Mouse (Mus musculus) midbrain, embryonic 12.5 days (tissue): ENCODE data around the gene 2210011C24Rik. TPM values are rescaled to one million over a fixed set of nuclear protein-coding genes. Genes with fewer than 3 reads are reported as not detected.

ENCODE experiments used
- ATAC-seq: fragments of 200-750 bp; cut with Nextera tagmentation; 2 replicates; pipeline ENCODE4 v1.8.0; 2017; ENCODE audit warnings: low read depth, moderate TSS enrichment, moderate library complexity; ENCODE audit not compliant: low FRiP score
- H3K27ac ChIP-seq: fragments of 300-500 bp; sonication (generic); replicated peaks from 2 replicates; pipeline ENCODE4 v1.5.1; 2016; ENCODE audit warnings: mild to moderate bottlenecking
- H3K27me3 ChIP-seq: fragments of 300-500 bp; sonication (generic); 2 replicates; pipeline ENCODE4 v1.6.1; 2016; ENCODE audit warnings: mild to moderate bottlenecking
- H3K36me3 ChIP-seq: fragments of 300-500 bp; sonication (generic); 2 replicates; pipeline ENCODE4 v1.6.1; 2016
- H3K4me1 ChIP-seq: fragments of 300-500 bp; sonication (generic); 2 replicates; pipeline ENCODE4 v1.6.1; 2016
- H3K4me2 ChIP-seq: fragments of 300-500 bp; sonication (generic); replicated peaks from 2 replicates; pipeline ENCODE4 v1.6.1; 2016; ENCODE audit warnings: mild to moderate bottlenecking, moderate library complexity
- H3K4me3 ChIP-seq: fragments of 300-500 bp; sonication (generic); 2 replicates; pipeline ENCODE4 v1.5.1; 2016; ENCODE audit warnings: mild to moderate bottlenecking
- H3K9ac ChIP-seq: fragments of 300-500 bp; sonication (generic); replicated peaks from 2 replicates; pipeline ENCODE4 v1.6.1; 2016; ENCODE audit warnings: mild to moderate bottlenecking, moderate library complexity
- H3K9me3 ChIP-seq: fragments of 300-500 bp; sonication (generic); 2 replicates; pipeline ENCODE4 v1.6.1; 2016; ENCODE audit warnings: mild to moderate bottlenecking
- WGBS: fragments of 180-500 bp; shearing (Covaris S2); methylation state at CpG from one replicate; pipeline ENCODE4 v1.1.7; 2016; 5-methylcytosine and 5-hydroxymethylcytosine counted together
- polyA plus RNA-seq: library from polyadenylated mRNA; unstranded; fragments of >200 nt; fragmentation: Nextera tagmentation; extraction: Ambion mirVana; gene quantifications from 2 replicates; pipeline ENCODE4 v1.2.1, GENCODE M21; 2016

The 2210011C24Rik gene
- polyA plus RNA-seq, result not detected in 2 replicates

GRCm38 (mm10) chr8:84011705-84012498 lies at the start of gene 2210011C24Rik:
TSS of gene 2210011C24Rik (minus strand) at chr8:84012171.
- Histone ChIP-seq H3K4me2 (peak within 1 kb of the TSS; percentile 97), H3K27ac (no peak within 1 kb of the TSS), H3K27me3 (peaks cover 55% of the 10 kb centered on the region), H3K4me3 (peak within 1 kb of the TSS; percentile 54), H3K4me1 (peaks cover 27% of the 10 kb centered on the region), H3K9ac (peak within 1 kb of the TSS; percentile 60), H3K36me3 (no peaks in the 10 kb centered on the region), H3K9me3 (no peaks in the 10 kb centered on the region)
- no peak for ATAC-seq
- 1% methylated on average over 45 of the region's 45 CpGs for WGBS

GRCm38 (mm10) chr8:84060245-84060644 lies 48.3 kb upstream of the 2210011C24Rik start:
- no peaks in the 10 kb centered on the region for H3K4me1 ChIP-seq
- H3K36me3 ChIP-seq, result no peaks in the 10 kb centered on the region
- H3K27me3 ChIP-seq, result no peaks in the 10 kb centered on the region
- H3K9me3 ChIP-seq, result no peaks in the 10 kb centered on the region
- ATAC-seq, result no peak
- no peak overlapping the region for H3K27ac ChIP-seq
- no peak overlapping the region for H3K4me2 ChIP-seq
- H3K4me3 ChIP-seq, result no peak overlapping the region
- H3K9ac ChIP-seq, result no peak overlapping the region
- WGBS, result 92% methylated on average over 2 of the region's 2 CpGs

- Histone ChIP-seq H3K9ac (no peak overlapping the region), H3K4me2 (no peak overlapping the region), H3K27ac (no peak overlapping the region), H3K36me3 (no peaks in the 10 kb centered on the region), H3K4me3 (no peak overlapping the region), H3K4me1 (no peaks in the 10 kb centered on the region), H3K27me3 (no peaks in the 10 kb centered on the region), H3K9me3 (no peaks in the 10 kb centered on the region)
- WGBS, result 91% methylated on average over 2 of the region's 2 CpGs
- no peak for ATAC-seq
These were observed 47.3 kb upstream of the 2210011C24Rik start for GRCm38 (mm10) chr8:84059226-84059625.

GRCm38 (mm10) chr8:84057827-84058226 lies 45.9 kb upstream of the 2210011C24Rik start:
- Histone ChIP-seq H3K9ac (no peak overlapping the region), H3K4me3 (no peak overlapping the region), H3K27me3 (0 out of 2 replicates have a peak, but pooled peaks cover 3% of the 10 kb centered on the region), H3K4me2 (no peak overlapping the region), H3K36me3 (no peaks in the 10 kb centered on the region), H3K9me3 (no peaks in the 10 kb centered on the region), H3K27ac (no peak overlapping the region), H3K4me1 (no peaks in the 10 kb centered on the region)
- ATAC-seq, result no peak
- 100% methylated on average over 1 of the region's 1 CpGs for WGBS

- Histone ChIP-seq H3K9me3 (no peaks in the 10 kb centered on the region), H3K36me3 (no peaks in the 10 kb centered on the region), H3K4me3 (no peak overlapping the region), H3K27ac (no peak overlapping the region), H3K4me1 (no peaks in the 10 kb centered on the region), H3K4me2 (no peak overlapping the region), H3K27me3 (0 out of 2 replicates have a peak, but pooled peaks cover 3% of the 10 kb centered on the region), H3K9ac (no peak overlapping the region)
- no peak for ATAC-seq
- 93% methylated on average over 5 of the region's 5 CpGs for whole genome bisulfite sequencing
These were observed 41.3 kb upstream of the 2210011C24Rik start for GRCm38 (mm10) chr8:84053229-84053628.

GRCm38 (mm10) chr8:84052746-84053145 lies 40.8 kb upstream of the 2210011C24Rik start:
- no peak for ATAC-seq
- Histone ChIP-seq H3K27me3 (0 out of 2 replicates have a peak, but pooled peaks cover 3% of the 10 kb centered on the region), H3K27ac (no peak overlapping the region), H3K9ac (no peak overlapping the region), H3K4me1 (no peaks in the 10 kb centered on the region), H3K36me3 (no peaks in the 10 kb centered on the region), H3K4me2 (no peak overlapping the region), H3K9me3 (no peaks in the 10 kb centered on the region), H3K4me3 (no peak overlapping the region)
- 76% methylated on average over 3 of the region's 3 CpGs for WGBS

- no peak overlapping the region for H3K9ac ChIP-seq
- H3K27ac ChIP-seq, result no peak overlapping the region
- WGBS, result 77% methylated on average over 5 of the region's 5 CpGs
- no peak for ATAC-seq
- H3K4me2 ChIP-seq, result no peak overlapping the region
- H3K4me3 ChIP-seq, result no peak overlapping the region
- peaks cover 36% of the 10 kb centered on the region for H3K27me3 ChIP-seq
- no peaks in the 10 kb centered on the region for H3K4me1 ChIP-seq
- H3K9me3 ChIP-seq, result no peaks in the 10 kb centered on the region
- no peaks in the 10 kb centered on the region for H3K36me3 ChIP-seq
These were observed 36.2 kb upstream of the 2210011C24Rik start for GRCm38 (mm10) chr8:84048171-84048570.

GRCm38 (mm10) chr8:84046505-84046904 lies 34.5 kb upstream of the 2210011C24Rik start:
- H3K4me2 ChIP-seq, result no peak overlapping the region
- H3K4me3 ChIP-seq, result no peak overlapping the region
- ATAC-seq, result no peak
- peaks cover 9% of the 10 kb centered on the region for H3K4me1 ChIP-seq
- H3K9me3 ChIP-seq, result no peaks in the 10 kb centered on the region
- no peaks in the 10 kb centered on the region for H3K36me3 ChIP-seq
- no peak overlapping the region for H3K9ac ChIP-seq
- 81% methylated on average over 3 of the region's 3 CpGs for whole genome bisulfite sequencing
- no peak overlapping the region for H3K27ac ChIP-seq
- peaks cover 53% of the 10 kb centered on the region for H3K27me3 ChIP-seq

- no peak for ATAC-seq
- Histone ChIP-seq H3K27me3 (peaks cover 69% of the 10 kb centered on the region), H3K9me3 (no peaks in the 10 kb centered on the region), H3K4me3 (0 out of 2 replicates have a peak within 1 kb of the TSS, but pooled peaks have one; percentile 2), H3K4me2 (0 out of 2 replicates have a peak within 1 kb of the TSS, but pooled peaks have one; percentile 23), H3K36me3 (no peaks in the 10 kb centered on the region), H3K4me1 (peaks cover 9% of the 10 kb centered on the region), H3K27ac (no peak within 1 kb of the TSS), H3K9ac (no peak within 1 kb of the TSS)
- 7% methylated on average over 9 of the region's 9 CpGs for WGBS
These were observed 32.9 kb upstream of the 2210011C24Rik start, which contains the start of gene Rln3 for GRCm38 (mm10) chr8:84044900-84045299. TSS of gene Rln3 (minus strand) at chr8:84045000.

GRCm38 (mm10) chr8:84044103-84044502 lies 32.1 kb upstream of the 2210011C24Rik start:
- H3K27me3 ChIP-seq, result peaks cover 75% of the 10 kb centered on the region
- peaks cover 9% of the 10 kb centered on the region for H3K4me1 ChIP-seq
- no peaks in the 10 kb centered on the region for H3K36me3 ChIP-seq
- H3K4me3 ChIP-seq, result 0 out of 2 replicates have a peak overlapping the region, but pooled peaks have one; percentile 2
- H3K4me2 ChIP-seq, result no peak overlapping the region
- no peaks in the 10 kb centered on the region for H3K9me3 ChIP-seq
- under 1% methylated on average over 7 of the region's 7 CpGs for WGBS
- no peak overlapping the region for H3K9ac ChIP-seq
- no peak overlapping the region for H3K27ac ChIP-seq
- ATAC-seq, result no peak

GRCm38 (mm10) chr8:84042948-84043342 lies 31.0 kb upstream of the 2210011C24Rik start:
- Histone ChIP-seq H3K4me3 (peak overlapping the region; percentile 33; the same call in 1 of the 2 replicates), H3K36me3 (no peaks in the 10 kb centered on the region), H3K27me3 (peaks cover 86% of the 10 kb centered on the region), H3K9me3 (no peaks in the 10 kb centered on the region), H3K27ac (no peak overlapping the region), H3K4me1 (peaks cover 9% of the 10 kb centered on the region), H3K4me2 (peak overlapping the region; percentile 62), H3K9ac (no peak overlapping the region)
- no peak for ATAC-seq
- 37% methylated on average over 12 of the region's 12 CpGs for WGBS
